Mouse (Mus musculus): Measurements from ENCODE around the gene Fnbp1. TPM values are rescaled to one million over a fixed set of nuclear protein-coding genes. Genes with fewer than 3 reads are reported as not detected.

Gene Fnbp1
- total RNA-seq, 4 experiments from 2014 or later = 4.1 to 10.0 (median 7.6) TPM

DNA sequence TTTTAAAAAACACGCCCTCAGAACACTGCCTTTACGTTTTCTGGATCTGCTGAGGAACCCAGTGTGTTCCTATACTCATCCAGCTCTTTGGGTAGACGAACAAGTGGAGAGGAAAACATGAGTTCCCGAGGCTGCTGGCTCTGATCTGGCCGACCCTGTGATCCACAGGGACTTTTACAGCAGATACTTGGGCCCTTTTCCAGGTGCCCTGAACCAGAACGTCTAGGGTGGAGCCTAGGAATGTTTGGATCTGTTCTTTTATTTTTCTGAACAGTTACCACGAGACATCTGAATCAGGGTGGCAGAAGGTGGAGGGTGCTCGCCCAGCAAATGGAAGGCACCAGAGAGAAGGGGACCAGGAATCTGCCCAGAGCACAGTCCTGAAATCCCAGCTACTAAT is 42.7 kb downstream of the Fnbp1 start:
- DNase-seq (ENCODE audit: low spot score in 2 of 2) = no peak

DNA sequence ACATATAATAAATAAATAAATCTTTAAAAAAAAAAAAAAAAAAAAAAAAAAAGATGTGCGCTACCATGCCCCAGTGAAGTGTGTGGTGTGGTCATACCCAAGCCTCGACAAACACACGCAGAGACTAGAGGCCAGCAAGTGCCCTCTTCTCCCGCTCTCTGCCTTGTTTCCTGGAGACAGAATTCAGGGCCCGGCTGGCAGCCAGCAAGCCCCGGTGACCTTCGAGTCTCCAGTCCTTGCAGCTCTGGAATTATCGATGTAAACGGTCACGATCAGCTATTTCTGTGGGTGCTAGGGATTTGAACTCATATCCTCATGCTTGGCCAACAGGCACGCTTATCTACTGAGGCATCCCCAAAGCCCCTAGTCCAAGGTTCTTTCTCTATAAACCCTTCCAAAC is 43.2 kb downstream of the Fnbp1 start:
- DNase-seq (ENCODE audit: low spot score in 2 of 2) = no peak

DNA sequence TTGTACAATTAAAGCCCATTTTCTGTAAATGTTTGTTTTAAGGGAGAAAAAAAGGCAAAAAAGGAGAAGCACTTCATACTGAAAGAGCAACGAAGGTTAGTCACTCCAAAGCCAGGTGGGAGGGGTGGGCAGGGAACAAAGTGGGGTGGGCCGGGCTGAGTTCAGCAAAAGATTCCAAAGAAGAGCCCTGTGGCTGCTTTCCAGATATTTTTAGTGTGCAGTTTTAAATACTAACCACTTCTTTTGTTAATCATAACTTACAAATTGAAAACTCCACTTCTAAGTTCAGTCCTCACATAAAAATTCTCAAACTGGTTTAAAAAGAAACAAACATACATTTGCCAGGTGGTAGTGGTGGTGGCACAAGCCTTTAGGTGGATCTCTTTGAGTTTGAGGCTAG is 44.5 kb downstream of the Fnbp1 start:
- no peak for DNase-seq (ENCODE audit: low spot score in 2 of 2)

DNA sequence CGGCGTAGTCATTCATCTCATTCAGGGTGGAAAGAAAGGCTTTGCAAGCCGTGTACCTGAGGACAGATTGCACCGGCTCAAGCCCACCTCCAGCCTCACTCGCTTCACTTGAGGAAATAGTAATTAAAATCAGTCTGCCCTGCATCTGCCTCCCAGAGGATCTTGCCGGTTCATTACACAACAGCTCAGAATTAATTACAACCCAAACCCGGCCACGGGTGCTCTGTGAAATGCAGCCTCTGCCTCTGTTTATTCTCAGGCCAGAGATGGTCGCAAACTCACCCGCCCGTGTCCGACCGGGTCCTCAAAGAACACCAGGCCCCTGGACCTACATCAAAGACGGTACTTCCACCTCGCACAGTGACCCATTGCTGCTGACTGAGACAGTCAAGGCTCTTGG is 45.7 kb downstream of the Fnbp1 start:
- no peak for DNase-seq (ENCODE audit: low spot score in 2 of 2)

DNA sequence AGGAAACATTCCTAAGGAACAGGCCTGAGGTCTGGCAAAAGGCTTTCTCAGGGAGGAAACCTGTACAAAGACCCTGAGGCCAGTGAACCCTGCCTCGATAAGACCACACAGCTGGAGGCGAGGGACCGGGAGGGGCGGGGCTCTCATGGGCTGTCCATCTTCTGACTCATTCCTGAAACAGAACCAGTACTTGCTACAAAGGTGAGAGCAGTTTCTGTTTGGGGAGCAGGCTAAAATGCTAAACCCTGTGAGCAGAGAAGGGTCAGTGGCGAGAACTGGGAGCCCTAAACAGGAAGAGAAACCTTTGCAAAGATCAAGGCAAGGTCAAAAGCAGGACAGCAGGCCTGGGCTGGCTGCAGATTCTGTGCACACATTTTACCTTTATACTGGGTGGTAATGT is 47.2 kb downstream of the Fnbp1 start:
- no peak for DNase-seq (ENCODE audit: low spot score in 2 of 2)

DNA sequence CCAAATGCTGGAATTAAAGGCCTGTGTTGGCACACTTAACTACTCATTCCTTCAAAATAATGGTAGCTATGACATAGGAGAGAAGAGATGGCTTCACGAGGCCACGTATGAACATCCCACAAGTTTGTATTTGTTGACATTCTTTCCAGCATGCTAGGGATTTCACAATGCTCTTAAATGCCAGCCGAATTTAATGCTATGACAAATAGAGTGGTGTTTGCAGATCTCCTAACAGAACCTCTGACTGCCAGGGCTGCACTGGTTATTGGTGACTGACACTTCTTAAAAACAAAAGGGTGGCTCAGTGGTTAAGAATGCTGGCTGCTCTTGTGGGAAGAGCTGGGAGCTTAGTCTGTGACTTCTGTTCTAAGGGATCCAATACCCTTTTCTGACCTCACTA is 48.9 kb downstream of the Fnbp1 start:
- DNase-seq (ENCODE audit: low spot score in 2 of 2) = no peak

DNA sequence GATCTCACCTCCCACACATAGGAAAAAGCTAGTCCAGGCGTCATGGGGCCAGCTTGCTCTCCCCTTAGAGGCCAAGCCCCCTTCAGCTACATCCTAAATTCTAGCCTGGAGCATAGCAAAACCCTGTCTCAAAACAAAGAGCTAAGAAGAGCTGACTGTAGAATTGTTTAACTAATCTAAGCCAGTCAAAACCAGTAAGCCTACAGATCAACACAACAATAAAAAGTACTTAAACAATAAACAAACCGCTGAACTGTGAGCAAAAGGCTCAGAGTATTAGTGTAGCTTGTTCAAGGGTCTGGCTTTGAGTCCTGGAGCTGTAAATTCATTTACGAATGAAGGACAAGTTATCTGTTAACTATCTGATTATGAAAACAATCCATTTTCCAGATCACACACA is 50.6 kb downstream of the Fnbp1 start:
- no peak for DNase-seq (ENCODE audit: low spot score in 2 of 2)

DNA sequence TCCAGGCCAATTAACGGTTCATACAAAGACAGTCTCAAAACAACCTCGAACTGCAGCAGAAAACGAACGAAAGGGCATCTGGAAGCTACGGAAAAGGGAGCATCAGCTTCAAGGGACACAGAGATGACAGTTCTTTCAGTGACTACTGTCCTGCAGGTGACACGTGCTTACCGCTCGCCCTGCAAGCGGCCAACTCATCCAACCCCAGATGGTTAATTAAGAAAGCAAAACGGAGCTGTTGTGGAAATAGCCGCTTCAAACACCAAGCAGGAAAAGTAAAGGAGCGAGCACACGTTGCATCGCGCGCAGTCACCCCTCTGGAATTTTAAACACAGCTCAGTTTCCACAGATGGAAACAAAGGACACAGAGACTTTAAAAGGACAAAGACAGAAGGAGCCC is 52.2 kb downstream of the Fnbp1 start:
- DNase-seq (ENCODE audit: low spot score in 2 of 2) = no peak

DNA sequence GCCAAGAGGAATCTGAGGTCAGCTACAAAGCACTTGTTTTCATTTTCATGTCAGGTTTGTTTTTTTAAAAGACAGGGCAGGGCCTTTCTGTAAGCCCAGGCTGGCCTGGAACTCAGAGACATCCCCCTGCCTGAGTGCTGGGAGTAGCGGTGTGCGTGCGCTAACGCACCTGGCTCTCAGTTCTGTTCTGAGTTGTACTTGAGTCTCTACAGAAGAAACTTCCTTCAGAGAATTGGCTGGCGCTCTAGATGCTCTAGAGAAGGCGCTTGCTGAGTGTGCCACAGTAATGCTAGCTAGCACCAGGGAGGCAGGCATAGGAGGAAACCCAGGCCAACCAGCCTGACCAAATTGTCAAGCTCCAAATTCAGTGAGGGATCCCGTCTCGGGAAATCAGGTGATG is 52.9 kb downstream of the Fnbp1 start:
- no peak for DNase-seq (ENCODE audit: low spot score in 2 of 2)

DNA sequence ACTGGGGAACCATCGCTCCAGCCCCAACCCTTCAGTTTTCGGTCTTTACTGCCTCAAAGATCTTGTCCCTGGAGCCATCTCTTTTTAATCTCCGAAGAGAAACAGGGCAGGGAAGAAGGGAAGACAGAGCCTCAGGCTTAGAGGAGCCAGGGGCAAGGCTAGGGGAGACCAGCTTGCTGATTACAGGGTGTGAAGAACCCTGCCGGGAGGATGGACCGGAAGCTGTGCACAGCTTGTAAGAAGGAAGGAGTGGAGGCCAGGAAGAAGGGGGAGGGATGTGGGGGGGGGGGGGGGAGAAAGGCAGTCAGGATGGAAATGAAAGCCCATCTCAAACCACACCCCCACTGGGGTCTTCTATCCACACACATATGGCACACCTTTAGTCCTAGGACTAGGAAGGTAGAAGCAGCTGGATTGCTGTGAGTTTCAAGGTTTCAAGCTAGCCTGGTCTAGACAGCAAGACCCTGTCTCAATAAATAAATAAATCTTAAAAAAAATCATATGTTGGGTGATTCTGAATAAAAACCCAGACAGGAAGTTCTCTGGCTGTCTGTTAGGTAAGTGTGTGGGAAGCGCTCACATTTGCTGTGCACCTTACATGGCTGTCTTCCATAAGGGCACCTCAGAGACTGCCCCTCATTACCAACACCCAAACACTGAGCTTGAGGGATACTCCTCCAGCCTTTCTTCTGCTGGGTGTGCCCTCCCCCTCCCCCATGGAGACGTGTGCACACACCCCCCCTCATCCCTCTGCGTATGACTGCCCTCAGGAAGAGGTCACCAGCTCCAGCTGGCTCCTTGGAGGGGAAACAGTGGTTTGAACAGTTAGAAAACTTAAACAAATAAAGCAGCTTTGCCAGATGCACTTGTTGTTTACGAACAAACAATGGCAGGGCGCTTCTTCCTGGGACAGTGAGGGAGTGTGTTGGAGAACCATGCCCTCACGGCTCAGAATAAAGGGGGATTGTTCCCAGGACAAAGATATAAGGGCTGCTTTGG is 53.8 kb downstream of the Fnbp1 start:
- no peak for DNase-seq (ENCODE audit: low spot score in 2 of 2)

DNA sequence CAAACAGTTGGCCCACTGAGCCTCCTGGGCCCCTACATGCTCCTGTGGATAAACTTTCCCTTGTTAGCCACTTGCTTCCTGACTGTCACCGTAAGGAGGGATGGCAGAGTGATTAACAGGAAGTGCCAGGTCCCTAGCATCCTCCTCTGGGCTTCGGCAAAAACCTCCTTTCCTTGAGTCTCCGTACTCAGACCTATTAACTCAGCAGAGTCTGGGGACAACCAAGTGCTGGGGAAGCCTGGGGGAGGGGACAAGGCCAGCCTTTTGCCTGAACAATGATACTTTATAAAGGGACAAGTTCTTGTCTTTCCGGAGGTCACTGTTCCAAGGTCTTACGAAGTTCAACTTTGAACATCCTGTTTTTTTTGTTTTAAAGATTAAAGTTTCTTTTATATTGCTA is 54.7 kb downstream of the Fnbp1 start:
- no peak for DNase-seq (ENCODE audit: low spot score in 2 of 2)

DNA sequence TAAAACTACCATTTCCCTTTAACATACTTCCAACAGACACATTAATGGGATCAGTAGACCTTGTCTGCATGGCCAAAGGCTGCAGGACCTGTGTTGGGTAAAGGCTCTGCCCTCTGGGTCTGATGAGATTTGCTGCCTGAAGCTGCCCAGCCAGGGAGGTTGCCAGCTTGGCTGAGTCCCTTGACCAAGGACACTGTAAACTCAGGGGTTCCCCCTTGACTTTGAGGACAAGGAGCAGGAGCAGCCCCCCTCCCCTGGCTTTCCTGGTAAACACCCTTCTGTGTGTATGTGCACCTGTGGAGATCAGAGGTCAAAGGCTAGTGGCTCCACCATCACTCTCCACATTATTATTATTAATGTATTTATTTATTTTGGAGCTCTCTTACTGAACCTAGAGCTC is 55.3 kb downstream of the Fnbp1 start:
- DNase-seq (ENCODE audit: low spot score in 2 of 2) = no peak

DNA sequence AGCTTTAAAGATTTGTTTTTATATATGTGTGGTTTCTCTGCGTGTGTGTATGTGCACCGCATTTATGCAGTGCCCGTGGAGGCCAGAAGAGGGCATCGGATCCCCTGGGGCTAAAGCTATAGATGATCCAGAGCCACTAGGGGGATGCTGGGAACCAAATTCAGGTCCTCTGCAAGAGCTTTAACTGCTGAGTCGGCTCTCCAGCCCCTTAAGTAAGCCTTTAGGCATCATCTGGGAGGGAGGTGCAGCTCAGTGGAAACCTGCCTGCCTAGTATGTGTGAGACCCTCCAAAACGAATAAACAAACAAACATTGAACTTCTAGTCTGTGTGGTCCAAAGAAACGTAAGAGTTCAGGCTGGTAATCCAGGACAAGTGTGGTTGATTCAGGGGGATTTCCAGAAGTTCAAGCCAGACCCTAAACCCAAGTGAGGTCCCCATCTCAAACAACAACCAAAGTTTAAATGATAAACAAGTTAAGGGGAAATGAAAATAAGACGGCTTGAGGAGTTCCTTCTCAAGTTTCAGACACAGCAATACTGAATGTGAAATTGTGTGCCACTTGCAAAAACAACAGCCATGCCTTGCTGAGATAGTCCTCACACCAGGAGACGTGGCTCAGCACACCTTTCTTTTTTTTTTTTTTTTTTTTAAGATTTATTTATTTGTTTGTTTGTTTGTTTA is 57.5 kb downstream of the Fnbp1 start:
- DNase-seq (ENCODE audit: low spot score in 2 of 2) = no peak

DNA sequence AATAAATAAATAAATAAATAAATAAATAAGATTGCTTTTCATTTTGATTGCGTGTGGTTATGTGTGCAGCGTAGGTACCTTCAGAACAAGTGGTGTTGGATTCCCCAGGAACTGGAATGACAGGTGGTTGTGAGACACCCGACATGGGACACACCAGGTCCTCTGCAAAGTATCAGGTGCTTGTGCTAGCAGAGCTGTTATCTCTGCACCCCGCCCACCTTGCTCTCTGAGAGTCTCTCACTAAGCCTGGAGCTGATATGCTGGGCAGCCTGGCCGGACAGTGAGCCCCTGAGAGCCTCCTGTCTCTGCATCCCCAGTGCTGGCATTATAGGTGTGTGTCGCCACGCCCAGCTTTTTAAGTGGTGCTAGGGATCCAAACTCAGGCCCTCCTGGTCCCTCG is 58.4 kb downstream of the Fnbp1 start:
- DNase-seq (ENCODE audit: low spot score in 2 of 2) = no peak

DNA sequence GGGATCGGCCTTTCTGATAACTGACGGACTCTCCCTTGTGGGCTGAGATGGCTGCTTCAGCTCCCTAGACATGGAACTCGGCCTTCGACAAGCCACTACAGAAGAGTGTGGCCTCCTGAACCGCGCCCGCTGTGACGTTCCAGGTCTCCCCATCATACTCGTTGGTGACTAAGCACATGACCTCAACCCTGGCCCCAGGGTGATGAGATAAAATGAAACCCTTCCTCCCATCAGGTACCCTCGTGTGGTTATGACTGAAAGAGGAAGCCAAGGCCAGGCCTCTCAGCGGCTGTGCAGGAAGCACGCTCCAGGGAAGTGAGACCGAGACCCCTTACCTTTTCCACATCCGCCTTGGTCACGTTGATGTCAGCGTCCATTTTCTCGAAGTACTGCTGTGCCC is 59.2 kb downstream of the Fnbp1 start:
- DNase-seq (ENCODE audit: low spot score in 2 of 2) = no peak

DNA sequence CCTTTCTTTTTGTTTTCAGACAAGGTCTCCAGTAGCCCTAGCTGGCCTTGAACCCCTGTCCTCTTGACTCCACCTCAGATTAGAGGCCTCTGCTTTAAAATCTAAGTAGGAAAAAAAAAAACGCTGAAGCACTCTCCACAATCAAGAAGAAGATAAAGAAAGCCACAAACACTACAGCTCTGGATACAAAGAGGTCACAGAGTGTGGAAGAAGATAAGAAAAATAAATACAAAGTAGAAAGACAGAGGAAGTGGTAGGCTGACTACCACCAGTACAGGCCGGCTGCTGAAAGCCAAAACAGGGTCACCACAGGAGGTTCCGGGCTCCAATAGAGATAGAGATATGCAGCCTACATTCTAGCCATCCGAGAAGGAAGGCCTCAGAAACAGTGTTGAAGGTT is 60.5 kb downstream of the Fnbp1 start:
- DNase-seq (ENCODE audit: low spot score in 2 of 2) = no peak

DNA sequence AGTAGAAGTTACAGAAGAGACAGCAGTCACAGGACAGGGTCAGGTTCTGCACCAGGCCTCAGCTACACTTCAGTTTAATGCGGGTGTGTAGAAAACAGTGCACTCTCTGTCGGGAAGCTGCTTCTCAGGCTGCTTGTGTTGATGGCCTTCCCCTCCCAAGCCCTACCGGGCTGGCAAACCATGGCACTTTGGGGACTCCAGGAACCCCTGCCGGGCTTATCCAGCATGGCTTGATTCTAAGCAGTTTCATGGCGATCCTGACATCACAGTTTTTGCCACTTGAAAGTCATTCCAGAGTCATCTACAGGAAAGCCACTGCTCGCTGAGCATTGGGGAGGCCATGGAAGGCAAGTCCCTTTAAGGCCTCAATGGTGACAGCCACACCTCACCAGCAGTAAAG is 62.7 kb downstream of the Fnbp1 start:
- no peak for DNase-seq (ENCODE audit: low spot score in 2 of 2)

DNA sequence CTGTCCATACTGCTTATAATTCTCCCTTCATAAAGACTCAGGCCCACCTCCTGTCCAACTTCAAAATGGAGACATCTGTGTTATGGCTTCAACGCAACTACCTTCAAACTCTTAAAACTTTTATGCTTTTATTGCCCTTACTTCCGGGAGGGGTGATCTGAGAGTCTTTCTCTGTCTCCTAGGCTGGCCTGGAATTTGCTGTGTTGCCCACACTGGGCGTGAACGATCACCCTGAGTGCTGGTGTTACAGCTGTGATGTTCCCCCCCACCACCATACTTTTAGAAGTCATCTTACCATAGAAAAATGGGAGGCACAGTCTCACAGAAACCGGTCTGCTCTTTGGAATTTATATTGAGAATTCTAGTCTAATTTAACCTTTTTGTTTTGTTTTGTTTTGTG is 64.2 kb downstream of the Fnbp1 start:
- no peak for DNase-seq (ENCODE audit: low spot score in 2 of 2)

DNA sequence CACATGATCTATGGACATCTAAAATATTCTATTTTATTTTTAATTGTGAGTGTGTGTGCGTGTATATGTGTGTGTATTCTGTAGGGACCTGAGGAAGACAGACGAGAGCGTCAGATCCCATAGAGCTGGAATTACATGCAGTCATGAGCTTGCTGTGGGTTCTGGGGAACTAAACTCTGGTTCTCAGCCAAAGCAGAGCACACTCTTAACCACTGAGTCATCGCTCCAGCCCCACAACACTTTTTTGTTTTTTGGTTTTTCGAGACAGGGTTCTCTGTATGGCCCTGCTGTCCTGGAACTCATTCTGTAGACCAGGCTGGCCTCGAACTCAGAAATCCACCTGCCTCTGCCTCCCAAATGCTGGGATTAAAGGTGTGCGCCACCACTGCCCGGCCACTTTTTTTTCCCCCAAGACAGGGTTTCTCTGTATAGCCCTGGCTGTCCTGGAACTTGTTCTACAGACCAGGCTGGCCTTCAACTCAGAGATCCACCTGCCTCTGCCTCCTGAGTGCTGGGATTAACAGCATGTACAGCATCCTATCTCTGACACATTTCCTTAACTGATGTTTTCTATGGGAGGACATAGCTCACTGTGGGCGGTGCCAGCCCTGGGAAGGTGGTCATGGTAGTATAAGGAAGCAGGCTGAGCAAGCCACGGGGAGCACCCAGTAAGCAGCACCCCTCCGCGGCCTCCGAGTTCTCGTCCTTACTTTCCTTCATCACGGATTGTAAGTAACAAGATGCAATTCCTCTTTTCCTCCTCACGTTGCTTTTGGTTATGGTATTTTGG is 65.3 kb downstream of the Fnbp1 start:
- DNase-seq (ENCODE audit: low spot score in 2 of 2) = no peak

DNA sequence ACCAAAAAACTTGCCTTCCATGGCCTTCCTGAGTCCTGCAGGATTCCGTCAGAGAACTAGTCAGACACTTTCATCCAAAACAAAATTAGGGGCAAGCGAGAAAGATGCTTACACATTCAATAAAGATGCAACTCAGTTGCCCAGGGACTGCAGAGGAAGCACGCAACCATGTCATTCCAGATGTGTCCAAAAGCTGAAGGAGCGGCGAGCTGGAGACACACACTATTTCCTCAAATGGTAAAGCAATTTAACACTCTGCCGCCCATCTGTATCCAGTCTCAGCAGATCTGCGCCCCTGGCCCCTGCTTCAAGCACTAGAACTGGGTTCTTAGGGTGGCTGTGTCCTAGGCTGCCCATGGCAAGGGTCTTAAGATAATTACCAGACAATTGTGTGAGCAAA is 66.0 kb downstream of the Fnbp1 start:
- no peak for DNase-seq (ENCODE audit: low spot score in 2 of 2)

DNA sequence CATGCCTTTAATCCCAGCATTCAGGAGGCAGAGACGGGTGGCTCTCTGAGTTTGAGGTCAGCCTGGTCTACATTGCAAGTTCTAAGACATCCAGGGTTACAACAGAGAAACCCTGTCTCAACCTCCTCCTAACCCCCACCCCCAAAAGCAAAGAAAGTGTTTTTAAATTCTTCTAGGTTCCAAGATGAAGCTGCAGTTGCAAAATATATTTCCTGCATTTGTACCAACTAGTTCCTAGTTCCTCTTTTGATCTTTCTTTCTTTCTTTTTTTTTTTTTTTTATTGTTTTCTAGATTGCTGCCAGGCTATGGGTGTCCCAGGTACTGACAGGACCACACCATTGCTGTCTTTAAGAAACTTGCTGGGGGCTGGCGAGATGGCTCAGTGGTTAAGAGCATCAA is 66.6 kb downstream of the Fnbp1 start:
- DNase-seq (ENCODE audit: low spot score in 2 of 2) = no peak

DNA sequence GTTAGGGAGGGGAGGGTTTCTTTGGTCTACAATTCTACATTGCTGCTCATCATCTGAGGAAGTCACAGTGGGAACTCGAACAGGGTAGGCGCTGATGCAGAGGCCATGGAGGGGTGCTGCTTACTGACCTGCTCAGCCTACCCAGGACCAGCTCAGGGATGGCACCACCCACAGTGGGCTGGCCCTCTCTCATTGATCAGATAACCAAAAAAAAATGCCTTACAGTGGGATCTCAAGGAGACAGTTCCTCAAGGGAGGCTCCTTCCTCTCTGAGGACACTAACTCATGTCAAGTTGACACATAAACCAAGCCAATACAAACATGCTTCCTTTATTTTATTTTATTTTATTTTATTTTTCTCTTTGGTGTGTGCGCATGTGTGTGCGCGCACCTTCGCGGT is 72.3 kb downstream of the Fnbp1 start:
- DNase-seq (ENCODE audit: low spot score in 2 of 2) = no peak
